Mouse (Mus musculus) 416B (cell line): ENCODE data around the gene Camkk2.
A peak's percentile ranks its signal among the peaks of the same experiment; 100 is the strongest.

ENCODE experiments used
- DNase-seq: peaks from one replicate; pipeline ENCODE4 v3.0.0; 2011; ENCODE audit warnings: low read depth

Camkk2 gene

DNA sequence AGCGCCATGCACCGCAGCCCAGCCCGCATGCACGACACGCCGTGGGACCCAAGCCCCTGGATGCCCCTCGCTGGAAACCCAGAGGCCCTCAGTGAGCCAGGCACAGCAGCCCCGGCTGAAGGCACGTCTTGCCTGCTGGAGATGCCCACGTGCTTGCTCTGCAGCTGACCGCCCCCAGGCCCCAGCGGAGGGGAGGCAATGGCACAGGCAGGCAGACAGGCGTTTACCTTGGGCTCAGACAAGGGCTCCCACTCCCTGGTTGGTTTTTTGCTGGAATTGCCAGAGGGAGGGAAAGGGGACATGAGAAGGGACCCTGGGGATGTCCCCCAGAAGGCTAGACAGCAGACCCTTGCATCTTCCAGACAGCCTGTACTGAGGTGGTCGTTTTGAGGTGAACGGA, 42.4 kb downstream of the Camkk2 start:
- DNase-seq, result no peak

GRCm38 (mm10) chr5:122735853-122736252, 43.4 kb downstream of the Camkk2 start:
- no peak for DNase-seq

DNA sequence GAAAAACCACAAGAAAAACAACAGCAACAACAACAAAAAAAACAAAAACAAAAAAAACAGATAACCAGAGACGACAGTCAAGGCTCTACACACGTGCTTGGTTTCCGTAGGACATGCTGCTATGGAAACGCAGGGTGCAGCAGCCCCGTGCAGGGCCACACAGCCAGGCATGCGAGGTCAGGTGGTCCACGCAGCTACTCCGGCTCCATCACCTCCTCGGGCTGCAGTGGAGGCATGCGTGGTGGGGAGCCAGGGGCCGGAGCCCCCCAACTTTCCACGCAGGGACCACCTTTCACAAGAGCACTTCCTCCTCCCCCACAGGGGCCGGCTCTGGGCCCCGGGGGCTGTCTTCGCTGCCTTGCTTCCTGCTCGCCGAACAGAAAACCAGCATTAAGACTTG, 45.3 kb downstream of the Camkk2 start:
- no peak for DNase-seq

DNA sequence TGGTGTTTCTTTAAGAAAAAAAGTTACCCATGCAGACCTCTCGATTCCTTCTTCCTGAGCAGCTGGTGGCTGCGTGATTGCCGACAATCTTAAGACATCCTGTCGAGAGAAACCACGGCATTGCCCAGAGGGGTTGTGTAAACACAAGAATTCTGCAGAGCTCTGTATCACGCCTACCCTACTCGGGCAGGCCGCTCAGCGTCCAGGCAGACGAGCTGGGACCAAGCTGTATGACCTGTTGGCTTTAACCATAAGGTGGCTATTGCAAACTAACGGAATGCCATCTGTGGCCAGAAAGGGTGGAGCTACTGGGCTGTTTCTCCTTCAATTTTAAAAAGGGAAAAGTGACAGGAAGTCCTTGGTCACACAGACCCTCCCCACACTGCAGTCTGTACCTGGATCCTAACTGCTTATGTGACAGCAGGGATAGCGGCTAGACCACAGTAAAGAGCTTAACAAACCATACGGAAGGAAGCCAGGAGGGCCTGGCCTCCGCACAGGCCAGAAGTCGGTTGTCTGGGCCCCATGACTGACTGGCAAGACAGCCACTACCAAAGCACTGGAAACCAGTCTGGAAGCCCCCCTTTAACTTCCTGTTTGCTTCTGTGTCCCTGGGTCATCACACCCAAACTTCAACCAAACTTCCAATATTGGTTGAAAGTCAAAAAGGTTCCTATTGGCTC, 47.1 kb downstream of the Camkk2 start:
- peak; percentile 98 for DNase-seq

DNA sequence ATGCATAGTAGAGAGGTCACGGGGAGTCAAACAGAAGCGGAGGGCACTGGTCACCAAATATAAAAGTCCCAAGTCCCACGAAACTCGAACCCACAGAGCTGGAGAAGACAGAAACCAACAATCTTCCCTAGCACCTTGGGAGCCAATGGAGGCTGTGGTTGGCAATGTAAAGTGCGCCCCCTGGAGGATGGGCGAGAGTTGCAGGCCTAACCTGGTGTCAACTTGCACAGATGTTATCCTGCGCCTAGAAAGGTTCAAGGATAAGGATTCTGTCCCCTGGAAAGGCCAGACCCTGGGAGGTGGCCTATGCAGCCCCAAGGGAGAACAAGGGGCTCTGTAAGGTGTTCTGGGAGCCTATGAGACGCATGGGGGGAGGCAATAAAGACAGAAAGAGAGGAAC, 47.9 kb downstream of the Camkk2 start:
- peak; percentile 81 for DNase-seq

GRCm38 (mm10) chr5:122730776-122731175, 48.4 kb downstream of the Camkk2 start:
- DNase-seq, result no peak

- DNase-seq, result no peak
Observed at GRCm38 (mm10) chr5:122727096-122727495, 52.1 kb downstream of the Camkk2 start.

GRCm38 (mm10) chr5:122726595-122726994, 52.6 kb downstream of the Camkk2 start:
- DNase-seq, result no peak

DNA sequence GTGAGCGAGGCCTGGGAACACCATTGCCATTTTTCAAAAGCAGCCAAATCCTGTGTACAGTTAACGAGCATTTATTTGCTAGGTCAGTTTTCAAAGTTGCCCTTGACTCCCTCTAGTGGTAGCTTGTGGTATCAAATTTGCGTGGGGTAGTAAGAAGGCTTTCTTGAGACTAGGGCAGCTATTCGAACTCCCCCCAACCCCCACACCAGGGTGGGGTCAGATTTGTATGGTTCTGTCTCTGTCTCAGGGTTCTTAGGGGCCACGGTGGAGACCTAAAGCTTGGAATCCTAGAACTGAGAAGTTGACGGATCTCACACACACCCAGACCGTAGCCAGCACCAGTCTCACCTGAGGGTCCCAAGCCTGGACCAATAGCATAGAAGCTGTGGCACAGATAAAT, 53.1 kb downstream of the Camkk2 start:
- peak; percentile 87 for DNase-seq

GRCm38 (mm10) chr5:122725453-122725852, 53.8 kb downstream of the Camkk2 start:
- DNase-seq, result no peak

GRCm38 (mm10) chr5:122719168-122719567, 60.0 kb downstream of the Camkk2 start:
- peak; percentile 42 for DNase-seq

- no peak for DNase-seq
Observed at GRCm38 (mm10) chr5:122718400-122718799, 60.8 kb downstream of the Camkk2 start.

DNA sequence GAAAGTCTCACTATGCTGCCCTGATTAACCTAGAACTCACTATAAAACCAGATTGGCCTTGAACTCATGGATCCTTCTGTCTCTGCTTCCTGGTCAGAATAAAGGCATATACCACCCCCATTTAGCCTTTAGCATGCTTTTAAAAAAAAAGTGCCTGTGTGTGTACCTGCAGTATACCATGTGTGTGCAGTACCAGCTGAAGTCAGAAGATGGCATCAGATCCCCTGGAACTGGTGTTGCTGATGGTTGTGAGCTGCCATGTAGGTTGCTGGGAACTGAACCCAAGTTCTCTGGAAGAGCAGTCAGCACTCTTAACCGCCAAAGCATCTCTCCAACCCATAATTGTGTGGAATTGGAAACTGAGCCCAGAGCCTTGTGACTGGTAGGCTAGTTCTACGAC, 62.4 kb downstream of the Camkk2 start:
- no peak for DNase-seq

DNA sequence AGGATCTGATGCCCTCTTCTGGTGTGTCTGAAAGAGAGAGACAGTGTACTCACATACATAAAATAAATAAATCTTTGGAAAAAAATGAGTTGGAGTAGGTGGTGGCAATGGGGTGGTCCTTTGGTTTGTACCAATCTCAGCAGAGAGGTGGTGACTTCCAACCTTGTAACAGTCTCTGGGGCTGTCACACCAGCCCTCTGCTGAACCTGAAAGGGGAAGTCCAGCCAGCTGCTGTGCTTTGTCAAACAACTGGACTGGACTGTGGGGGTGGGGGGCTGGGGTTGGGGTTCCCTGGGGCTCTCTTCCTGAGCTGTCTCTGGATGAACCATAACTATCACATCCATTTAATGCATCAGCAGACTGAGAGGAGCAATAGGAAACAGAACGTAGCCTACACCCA, 63.5 kb downstream of the Camkk2 start:
- no peak for DNase-seq

DNA sequence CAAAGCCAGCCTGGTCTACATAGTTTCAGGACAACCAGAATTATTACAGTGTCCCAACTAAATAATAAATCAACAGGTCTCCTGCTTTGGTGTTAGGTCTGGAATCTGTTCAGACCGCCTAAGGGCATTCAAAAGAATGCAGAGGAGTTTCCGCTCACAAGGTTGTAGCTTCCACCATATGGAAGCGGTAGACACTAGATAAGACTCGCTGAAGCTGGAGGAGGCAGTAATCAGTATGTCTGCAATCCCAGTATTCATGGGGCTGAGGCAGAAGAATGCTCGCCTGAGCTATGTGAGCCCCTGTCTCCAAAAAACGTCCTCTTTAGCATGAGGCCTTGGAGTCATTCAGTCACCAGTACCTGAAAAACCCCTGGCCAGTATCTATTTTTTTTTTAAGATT, 70.4 kb downstream of the Camkk2 start:
- no peak for DNase-seq

GRCm38 (mm10) chr5:122707276-122708181, 71.7 kb downstream of the Camkk2 start, which contains the start of gene P2rx4:
P2rx4 (plus strand) TSS chr5:122707544.
- peak; percentile 89 for DNase-seq

DNA sequence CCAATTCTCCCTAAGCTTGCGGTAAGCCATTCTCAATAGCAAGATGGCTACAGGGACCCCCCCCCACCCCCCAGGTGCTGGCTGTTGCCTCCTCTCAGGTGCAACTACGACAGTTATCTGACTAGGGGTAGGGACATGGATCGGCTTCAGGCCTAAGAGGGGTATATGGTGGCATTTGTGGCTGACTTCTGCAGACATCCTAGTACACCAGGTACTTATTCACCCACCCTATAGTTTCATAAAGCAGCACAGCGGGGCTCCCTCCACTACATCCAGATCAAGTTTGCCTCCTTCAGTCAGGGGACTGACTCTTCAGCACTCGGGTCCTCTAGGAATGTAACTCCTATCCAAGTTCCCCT, 72.3 kb downstream of the Camkk2 start:
- DNase-seq, result no peak

- DNase-seq, result no peak
Observed at GRCm38 (mm10) chr5:122705174-122705573, 74.0 kb downstream of the Camkk2 start.

- DNase-seq, result peak; percentile 87
Observed at GRCm38 (mm10) chr5:122704571-122704970, 74.6 kb downstream of the Camkk2 start.

GRCm38 (mm10) chr5:122703574-122703973, 75.6 kb downstream of the Camkk2 start:
- no peak for DNase-seq

DNA sequence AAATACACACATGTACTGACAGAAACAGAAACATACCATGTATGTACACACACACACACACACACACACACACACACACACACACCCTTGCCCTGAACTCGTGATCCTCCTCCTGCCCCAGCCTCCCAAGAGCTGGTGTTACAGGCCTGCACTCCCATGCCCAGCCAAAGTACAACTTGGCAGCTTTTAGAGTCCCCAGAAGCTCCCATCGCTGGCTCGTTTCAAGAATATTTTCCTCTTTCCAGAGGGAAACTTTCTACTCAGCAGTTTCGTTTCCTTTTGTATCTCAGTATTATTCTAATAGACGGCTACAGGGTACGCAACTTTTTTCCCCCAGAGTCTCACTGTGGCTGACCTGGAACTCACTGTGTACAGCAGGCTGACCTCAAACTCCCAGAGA, 77.1 kb downstream of the Camkk2 start:
- DNase-seq, result no peak

DNA sequence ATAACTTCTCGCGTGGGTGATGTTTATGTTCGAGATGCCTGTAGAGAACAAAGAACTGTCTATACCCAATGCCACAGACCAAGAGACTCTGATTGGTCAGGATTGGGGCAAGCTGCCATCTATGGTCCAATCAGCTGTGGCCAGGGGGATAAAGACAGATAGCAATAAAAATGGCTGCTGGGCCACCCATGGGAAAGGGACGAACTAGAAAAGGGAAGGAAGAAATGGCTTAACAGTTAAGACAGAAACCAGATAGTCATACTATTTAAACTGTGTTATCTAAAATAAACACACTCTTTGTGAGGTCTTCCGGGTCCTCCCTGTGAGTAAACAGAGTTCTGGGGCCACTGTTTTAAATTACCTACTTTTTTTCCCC, 78.4 kb downstream of the Camkk2 start:
- peak; percentile 80 for DNase-seq

- DNase-seq, result no peak
Observed at GRCm38 (mm10) chr5:122700109-122700836, 78.9 kb downstream of the Camkk2 start.
